Mouse (Mus musculus) liver, adult 2 months (tissue): ENCODE data around the gene Zfp575. TPM values are rescaled to one million over a fixed set of nuclear protein-coding genes. Genes with fewer than 3 reads are reported as not detected.

Experiments used
- DNase-seq: peaks from one replicate; pipeline ENCODE4 v3.0.0-alpha.2; 2011; ENCODE audit warnings: low read depth, low spot score; ENCODE audit errors: extremely low read depth
- H3K27ac ChIP-seq: fragments of 200-500 bp; replicated peaks from 2 replicates; pipeline ENCODE4 v1.5.1; 2012; ENCODE audit warnings: low read depth, mild to moderate bottlenecking, control low read depth, inconsistent platforms, low read length; ENCODE audit not compliant: insufficient read depth
- H3K27me3 ChIP-seq: fragments of 200-500 bp; 2 replicates; pipeline ENCODE4 v1.6.1; 2012; ENCODE audit warnings: mild to moderate bottlenecking, moderate library complexity, low read length, inconsistent platforms; ENCODE audit not compliant: control insufficient read depth, insufficient read depth
- H3K36me3 ChIP-seq: fragments of 200-500 bp; 2 replicates; pipeline ENCODE4 v1.6.1; 2012; ENCODE audit warnings: low read length, inconsistent platforms; ENCODE audit not compliant: control insufficient read depth, insufficient read depth
- H3K4me1 ChIP-seq: fragments of 200-500 bp; 2 replicates; pipeline ENCODE4 v1.6.1; 2011; ENCODE audit warnings: low read length; ENCODE audit not compliant: control insufficient read depth, insufficient read depth
- H3K4me3 ChIP-seq: fragments of 200-500 bp; 2 replicates; pipeline ENCODE4 v1.5.1; 2011; ENCODE audit warnings: low read depth, mild to moderate bottlenecking, control low read depth, low read length, moderate library complexity; ENCODE audit not compliant: insufficient read depth
- H3K79me2 ChIP-seq: fragments of 200-500 bp; 2 replicates; pipeline ENCODE4 v1.6.1; 2012; ENCODE audit warnings: inconsistent platforms, mild to moderate bottlenecking, low read length, moderate library complexity; ENCODE audit not compliant: control insufficient read depth, insufficient read depth
- H3K9ac ChIP-seq: fragments of 200-500 bp; 2 replicates; pipeline ENCODE4 v1.6.1; 2012; ENCODE audit warnings: low read depth, mild to moderate bottlenecking, control low read depth, inconsistent platforms, low read length
- CTCF ChIP-seq: fragments of 200-500 bp; IDR thresholded peaks from 2 replicates; pipeline ENCODE4 v1.5.1; 2011; ENCODE audit warnings: low read depth, low read length, control low read depth
- POLR2A ChIP-seq: fragments of 200-500 bp; IDR thresholded peaks from 2 replicates; pipeline ENCODE4 v1.6.1; 2011; ENCODE audit warnings: low read length, control low read depth; ENCODE audit not compliant: insufficient read depth; ENCODE audit errors: extremely low read depth
- WGBS: fragments of 180-500 bp; shearing (Covaris S2); methylation state at CpG from one replicate; pipeline ENCODE4 v1.1.7; 2018; 5-methylcytosine and 5-hydroxymethylcytosine counted together
- polyA plus RNA-seq: library from polyadenylated mRNA; depleted of rRNA; stranded (reverse); fragments of >200 nt; gene quantifications from 2 replicates; pipeline ENCODE4 v1.2.3, GENCODE M21; 2012
- total RNA-seq: library from RNA; depleted of rRNA; stranded (reverse); fragments of >200 nt; gene quantifications from 2 replicates; pipeline ENCODE4 v1.2.3, GENCODE M21; 2014

Gene Zfp575
- total and polyA plus RNA-seq, 2 experiments, result not detected

DNA sequence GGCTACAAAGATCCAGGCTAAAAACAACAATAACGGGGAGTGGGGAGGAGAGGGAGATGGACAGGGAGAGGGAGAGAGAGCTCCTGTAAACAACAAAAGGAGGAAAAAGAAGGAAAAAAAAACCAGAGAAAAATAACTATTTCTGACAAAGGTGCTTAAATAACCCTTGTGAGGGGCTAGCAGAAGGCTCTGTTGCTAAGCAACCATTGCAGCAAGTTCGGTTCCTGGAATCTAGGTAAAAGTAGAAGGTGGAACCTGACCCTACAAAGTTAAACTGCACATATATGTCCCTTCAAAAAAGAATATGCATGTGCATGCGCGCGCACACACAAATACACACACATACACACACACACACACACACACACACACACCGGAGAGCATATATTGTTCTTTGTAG lies 5.3 kb upstream of the Zfp575 start:
- Histone ChIP-seq H3K9ac (no peak overlapping the region), H3K4me3 (no peak overlapping the region), H3K27ac (no peak overlapping the region), H3K79me2 (peaks cover 4% of the 10 kb centered on the region; the same call in 1 of the 2 replicates), H3K4me1 (peaks cover 8% of the 10 kb centered on the region), H3K27me3 (no peaks in the 10 kb centered on the region), H3K36me3 (no peaks in the 10 kb centered on the region)
- WGBS, result 91% methylated on average over 6 of the region's 6 CpGs
- DNase-seq, result no peak
- TF ChIP-seq POLR2A (no peak), CTCF (no peak)

DNA sequence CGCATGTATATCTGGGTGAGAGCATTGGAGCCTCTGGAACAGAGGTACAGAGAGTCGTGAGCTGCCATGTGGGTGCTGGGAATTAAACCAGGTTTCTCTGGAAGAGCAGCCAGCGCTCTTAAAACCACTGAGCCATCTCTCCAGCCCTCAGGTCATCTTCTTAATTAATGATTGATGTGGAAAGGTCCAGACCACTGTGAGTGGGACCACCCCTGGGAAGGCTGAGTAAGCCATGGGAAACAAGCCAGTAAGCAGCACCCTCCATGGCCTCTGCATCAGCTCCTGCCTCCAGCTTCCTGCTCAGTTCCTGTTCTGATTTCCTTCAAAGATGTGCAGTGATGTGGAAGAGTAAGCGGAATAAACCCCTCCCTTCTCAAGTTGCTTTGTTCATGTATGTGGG lies 4.7 kb upstream of the Zfp575 start:
- H3K4me1 ChIP-seq, result peaks cover 8% of the 10 kb centered on the region
- H3K27ac ChIP-seq, result no peak overlapping the region
- peaks cover 4% of the 10 kb centered on the region; the same call in 1 of the 2 replicates for H3K79me2 ChIP-seq
- H3K36me3 ChIP-seq, result no peaks in the 10 kb centered on the region
- H3K27me3 ChIP-seq, result no peaks in the 10 kb centered on the region
- no peak for TF ChIP-seq POLR2A
- TF ChIP-seq CTCF, result no peak
- 60% methylated on average over 4 of the region's 4 CpGs for WGBS
- H3K9ac ChIP-seq, result no peak overlapping the region
- no peak for DNase-seq
- no peak overlapping the region for H3K4me3 ChIP-seq

DNA sequence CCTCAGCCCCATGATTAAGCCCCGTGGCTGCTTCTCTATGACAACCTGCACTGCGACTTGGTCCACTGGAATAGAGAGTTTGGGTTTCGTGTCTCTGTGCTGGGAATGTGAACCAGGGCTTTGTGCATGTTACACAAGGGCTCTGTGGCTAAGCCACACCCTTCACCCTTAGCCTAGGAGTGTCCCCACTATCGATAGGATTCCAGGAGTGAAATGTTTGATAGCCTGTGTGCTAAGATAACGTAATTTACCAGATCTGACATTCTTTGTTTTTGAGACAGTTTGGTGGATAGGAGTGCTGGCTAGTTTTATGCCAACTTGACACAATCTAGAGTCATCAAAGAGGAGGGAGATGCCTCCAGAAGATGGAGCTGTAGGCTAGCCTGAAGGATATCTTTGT lies 4.3 kb upstream of the Zfp575 start:
- no peak for TF ChIP-seq CTCF
- no peak for TF ChIP-seq POLR2A

DNA sequence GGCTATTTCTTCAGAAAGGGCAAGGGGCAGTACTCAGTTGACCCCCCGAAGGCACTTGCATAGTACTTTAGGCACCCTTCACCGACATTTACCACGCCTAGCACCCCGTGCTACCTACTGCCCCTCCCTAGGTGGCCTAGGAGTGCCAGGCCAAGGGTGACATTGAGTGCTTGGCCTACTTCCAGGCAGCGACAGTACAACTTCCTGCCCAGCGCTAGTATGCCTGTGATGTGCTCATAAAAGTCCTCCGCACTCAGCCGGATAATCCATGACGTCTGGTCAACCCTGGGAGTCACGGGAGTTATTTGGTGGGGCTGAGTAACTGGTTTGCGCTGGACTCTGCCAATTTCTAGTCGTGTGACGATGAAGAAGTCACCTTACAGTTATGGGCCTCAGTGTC lies 895 bp upstream of the Zfp575 start:
- no peak overlapping the region for H3K27ac ChIP-seq
- TF ChIP-seq POLR2A (no peak), CTCF (no peak)
- DNase-seq, result peak; percentile 72
- H3K79me2 ChIP-seq, result no peaks in the 10 kb centered on the region
- H3K36me3 ChIP-seq, result no peaks in the 10 kb centered on the region
- no peak overlapping the region for H3K4me3 ChIP-seq
- H3K9ac ChIP-seq, result no peak overlapping the region
- 37% methylated on average over 13 of the region's 13 CpGs for WGBS
- peaks cover 3% of the 10 kb centered on the region; the same call in 1 of the 2 replicates for H3K27me3 ChIP-seq
- H3K4me1 ChIP-seq, result peaks cover 1% of the 10 kb centered on the region; the same call in 1 of the 2 replicates

More for the DNA sequence above, 4.3 kb upstream of the Zfp575 start:
- H3K27me3 ChIP-seq, result no peaks in the 10 kb centered on the region
- H3K27ac ChIP-seq, result no peak overlapping the region
- DNase-seq, result no peak
- H3K36me3 ChIP-seq, result no peaks in the 10 kb centered on the region
- no peak overlapping the region for H3K4me3 ChIP-seq
- WGBS, result 60% methylated on average over 5 of the region's 5 CpGs
- H3K9ac ChIP-seq, result no peak overlapping the region
- peaks cover 4% of the 10 kb centered on the region; the same call in 1 of the 2 replicates for H3K79me2 ChIP-seq
- H3K4me1 ChIP-seq, result peaks cover 8% of the 10 kb centered on the region

DNA sequence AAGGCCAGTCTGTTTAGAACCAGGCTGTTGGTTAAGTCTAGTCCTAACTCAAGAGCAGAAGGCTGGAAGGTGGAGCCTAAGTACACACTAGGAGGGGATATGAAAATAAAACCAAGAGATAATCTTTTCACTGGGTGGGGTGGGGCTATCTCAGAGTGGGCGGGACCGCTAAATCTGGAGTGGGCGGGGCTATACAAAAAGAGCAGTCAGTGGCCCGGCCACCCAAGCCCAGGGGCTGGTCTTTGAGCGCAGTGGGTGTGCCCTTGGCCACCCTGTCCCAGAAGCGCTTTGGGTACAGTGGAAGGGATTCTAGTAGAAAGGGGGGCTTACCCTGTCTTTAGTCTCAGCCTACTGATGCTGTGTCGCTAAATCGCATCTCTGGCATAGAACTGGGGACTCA lies 613 bp downstream of the Zfp575 start:
- 25% methylated on average over 8 of the region's 8 CpGs for WGBS
- TF ChIP-seq POLR2A, result no peak
- no peak for TF ChIP-seq CTCF
- Histone ChIP-seq H3K4me3 (no peak overlapping the region), H3K4me1 (no peaks in the 10 kb centered on the region; the same call in 1 of the 2 replicates), H3K9ac (no peak overlapping the region), H3K36me3 (no peaks in the 10 kb centered on the region), H3K27me3 (peaks cover 3% of the 10 kb centered on the region; the same call in 1 of the 2 replicates), H3K79me2 (no peaks in the 10 kb centered on the region), H3K27ac (no peak overlapping the region)
- no peak for DNase-seq

DNA sequence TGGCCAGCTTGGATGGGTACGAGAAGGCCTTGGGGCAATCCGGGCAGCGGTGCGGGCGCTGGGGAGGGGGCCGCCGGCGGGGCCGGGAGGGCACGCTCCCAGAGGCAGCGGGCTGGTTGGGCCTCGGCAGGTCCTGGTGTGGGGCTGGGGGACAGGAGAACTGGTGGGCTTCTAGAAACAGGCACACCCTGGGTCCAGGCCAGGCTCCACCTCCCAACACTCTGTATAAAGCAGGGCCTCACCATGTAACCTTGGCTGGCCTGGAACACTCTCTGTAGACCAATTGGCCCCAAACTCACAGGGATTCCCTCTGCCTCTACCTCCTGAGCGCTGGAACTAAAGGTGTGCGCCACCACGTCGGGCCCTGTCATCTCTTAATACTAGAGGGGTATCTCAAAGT lies 1.4 kb downstream of the Zfp575 start:
- TF ChIP-seq CTCF (no peak), POLR2A (no peak)

More for the DNA sequence above, 1.4 kb downstream of the Zfp575 start:
- Histone ChIP-seq H3K27me3 (peaks cover 3% of the 10 kb centered on the region; the same call in 1 of the 2 replicates), H3K4me1 (no peaks in the 10 kb centered on the region; the same call in 1 of the 2 replicates), H3K27ac (no peak overlapping the region), H3K36me3 (no peaks in the 10 kb centered on the region), H3K9ac (no peak overlapping the region), H3K4me3 (no peak overlapping the region), H3K79me2 (no peaks in the 10 kb centered on the region)
- no peak for DNase-seq
- 54% methylated on average over 16 of the region's 16 CpGs for WGBS
